Mouse (Mus musculus) heart, embryonic 11.5 days (tissue): ENCODE measurements at regions not wholly inside any gene's neighbourhood (a gene's known extent, or its start where the extent isn't known, plus 50 kb on each side); places are given as distances from the start of the nearest gene placed in this dataset.

Experiments
- ATAC-seq: fragments of 200-750 bp; cut with Nextera tagmentation; replicated peaks from 2 replicates; pipeline ENCODE4 v1.8.0; 2017; ENCODE audit warnings: moderate library complexity; ENCODE audit not compliant: insufficient number of reproducible peaks, low FRiP score, low TSS enrichment
- H3K27ac ChIP-seq: fragments of 300-500 bp; sonication (generic); 2 replicates; pipeline ENCODE4 v1.5.1; 2014; ENCODE audit warnings: mild to moderate bottlenecking, low read depth, low read length
- H3K27me3 ChIP-seq: fragments of 300-500 bp; sonication (generic); 2 replicates; pipeline ENCODE4 v1.6.1; 2014; ENCODE audit warnings: mild to moderate bottlenecking, low read length, mixed read lengths; ENCODE audit not compliant: control insufficient read depth, insufficient read depth
- H3K36me3 ChIP-seq: fragments of 300-500 bp; sonication (generic); 2 replicates; pipeline ENCODE4 v1.6.1; 2014; ENCODE audit warnings: mild to moderate bottlenecking, low read length, moderate library complexity, mixed read lengths; ENCODE audit not compliant: control insufficient read depth, insufficient read depth
- H3K4me1 ChIP-seq: fragments of 300-500 bp; sonication (generic); 2 replicates; pipeline ENCODE4 v1.6.1; 2014; ENCODE audit warnings: low read length; ENCODE audit not compliant: control insufficient read depth, insufficient read depth
- H3K4me2 ChIP-seq: fragments of 300-500 bp; sonication (generic); 2 replicates; pipeline ENCODE4 v1.6.1; 2014; ENCODE audit warnings: mild to moderate bottlenecking, moderate library complexity
- H3K4me3 ChIP-seq: fragments of 300-500 bp; sonication (generic); 2 replicates; pipeline ENCODE4 v1.5.1; 2014; ENCODE audit warnings: low read depth, low read length
- H3K9ac ChIP-seq: fragments of 300-500 bp; sonication (generic); 2 replicates; pipeline ENCODE4 v1.6.1; 2014; ENCODE audit warnings: mild to moderate bottlenecking, low read depth, low read length, moderate library complexity
- H3K9me3 ChIP-seq: fragments of 300-500 bp; sonication (generic); replicated peaks from 2 replicates; pipeline ENCODE4 v1.6.1; 2016; ENCODE audit warnings: low read length; ENCODE audit not compliant: control insufficient read depth
- WGBS: fragments of 180-500 bp; shearing (Covaris S2); extraction: QIAGEN DNeasy Blood & Tissue Kit; methylation state at CpG from one replicate; pipeline ENCODE4 v1.1.7; 2014; ENCODE audit not compliant: insufficient replicate concordance; 5-methylcytosine and 5-hydroxymethylcytosine counted together

DNA sequence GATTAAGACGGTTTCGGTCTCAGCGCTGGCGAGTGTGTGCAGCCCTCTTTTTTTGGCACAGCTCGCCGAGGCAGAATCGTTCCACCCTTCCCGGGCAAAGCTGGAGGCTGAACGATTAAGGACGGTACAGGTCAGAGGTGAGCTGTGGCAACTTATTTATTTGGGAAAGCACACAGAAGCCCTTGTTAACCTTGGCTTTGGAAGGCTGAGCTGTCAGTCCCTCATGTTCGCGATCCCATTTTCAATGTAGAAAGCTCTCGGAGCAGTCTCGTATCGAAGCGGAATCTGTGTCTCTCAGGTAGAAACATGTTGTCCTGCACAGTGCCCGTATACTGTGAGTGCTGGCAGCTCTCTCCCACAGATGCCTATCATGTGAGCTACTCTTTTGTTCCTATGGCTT is 280.2 kb downstream of the Klf5 start:
- Histone ChIP-seq H3K9me3 (no peaks in the 10 kb centered on the region), H3K4me3 (no peak overlapping the region), H3K9ac (no peak overlapping the region), H3K4me1 (peaks cover 3% of the 10 kb centered on the region; the same call in 1 of the 2 replicates), H3K27ac (no peak overlapping the region), H3K4me2 (peak overlapping the region; percentile 40; the same call in 1 of the 2 replicates), H3K27me3 (no peaks in the 10 kb centered on the region), H3K36me3 (no peaks in the 10 kb centered on the region)
- 74% methylated on average over 17 of the region's 17 CpGs for WGBS
- ATAC-seq = no peak

GRCm38 (mm10) chr14:99579271-99579759 is 280.8 kb downstream of the Klf5 start:
- Histone ChIP-seq H3K4me1 (peaks cover 3% of the 10 kb centered on the region; the same call in 1 of the 2 replicates), H3K27me3 (no peaks in the 10 kb centered on the region), H3K4me2 (peak overlapping the region; percentile 40), H3K4me3 (no peak overlapping the region), H3K27ac (no peak overlapping the region), H3K36me3 (no peaks in the 10 kb centered on the region), H3K9me3 (no peaks in the 10 kb centered on the region), H3K9ac (no peak overlapping the region)
- 26% methylated on average over 10 of the region's 10 CpGs for WGBS
- ATAC-seq = no peak

DNA sequence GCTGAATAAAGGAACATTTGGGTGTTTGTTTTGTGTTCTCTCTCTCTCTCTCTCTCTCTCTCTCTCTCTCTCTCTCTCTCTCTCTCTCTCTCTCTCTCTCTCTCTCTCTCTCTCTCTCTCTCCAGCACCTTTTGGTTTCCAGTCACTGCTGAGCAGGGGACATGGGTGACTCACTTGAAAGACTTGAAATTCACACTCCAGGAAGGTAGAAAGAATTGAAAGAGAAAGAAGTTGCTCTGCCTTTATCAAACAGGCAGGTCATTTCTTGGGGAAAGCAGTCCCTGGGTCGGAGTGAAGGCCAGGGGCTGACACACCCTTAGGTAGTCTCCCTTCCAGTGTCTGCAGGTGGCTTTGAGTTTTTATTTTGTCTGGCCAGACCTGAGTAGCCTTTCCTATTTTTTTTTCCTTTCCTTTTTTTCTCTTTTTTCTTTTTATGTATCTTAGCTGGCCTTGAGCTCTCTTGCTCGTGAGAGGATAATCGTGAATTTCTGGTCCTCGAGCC is 281.3 kb downstream of the Klf5 start:
- Histone ChIP-seq H3K4me3 (no peak overlapping the region), H3K9me3 (no peaks in the 10 kb centered on the region), H3K9ac (no peak overlapping the region), H3K27me3 (no peaks in the 10 kb centered on the region), H3K27ac (no peak overlapping the region), H3K4me2 (no peak overlapping the region), H3K36me3 (no peaks in the 10 kb centered on the region), H3K4me1 (peaks cover 6% of the 10 kb centered on the region; the same call in 1 of the 2 replicates)
- 70% methylated on average over 4 of the region's 4 CpGs for WGBS
- no peak for ATAC-seq

- Histone ChIP-seq H3K9ac (no peak overlapping the region), H3K4me3 (no peak overlapping the region), H3K36me3 (no peaks in the 10 kb centered on the region), H3K4me2 (no peak overlapping the region; the same call in 1 of the 2 replicates), H3K4me1 (peaks cover 5% of the 10 kb centered on the region; the same call in 1 of the 2 replicates), H3K27me3 (no peaks in the 10 kb centered on the region), H3K27ac (no peak overlapping the region), H3K9me3 (no peaks in the 10 kb centered on the region)
- WGBS = 30% methylated on average over 7 of the region's 7 CpGs
- ATAC-seq = no peak
Measured at GRCm38 (mm10) chr14:99584144-99584543, 285.7 kb downstream of the Klf5 start.

DNA sequence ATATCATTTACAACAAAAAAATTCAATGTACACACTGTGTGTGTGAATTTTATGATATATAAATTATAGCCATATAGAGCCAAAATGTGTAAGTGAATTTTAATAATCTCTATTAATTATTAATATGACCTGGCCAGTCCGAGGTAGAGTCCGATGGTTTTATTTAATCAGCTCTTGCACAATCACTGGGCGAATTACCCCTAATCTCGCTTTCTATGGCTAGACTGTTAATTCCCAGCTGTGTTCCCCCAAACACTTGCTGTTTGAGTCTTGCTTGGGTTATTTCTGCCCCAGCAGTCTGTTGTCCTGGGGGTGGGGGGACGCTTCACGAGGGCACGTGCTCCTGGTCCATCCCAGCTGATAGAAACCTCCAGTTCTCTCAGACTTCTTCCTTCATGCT is 287.5 kb downstream of the Klf5 start:
- no peak overlapping the region for H3K4me2 ChIP-seq
- WGBS = 89% methylated on average over 7 of the region's 7 CpGs
- no peak overlapping the region for H3K4me3 ChIP-seq
- no peak for ATAC-seq
- H3K9ac ChIP-seq = no peak overlapping the region
- no peaks in the 10 kb centered on the region for H3K9me3 ChIP-seq
- no peaks in the 10 kb centered on the region for H3K36me3 ChIP-seq
- H3K27ac ChIP-seq = no peak overlapping the region
- H3K27me3 ChIP-seq = no peaks in the 10 kb centered on the region
- 0 out of 2 replicates have a peak, but pooled peaks cover 3% of the 10 kb centered on the region for H3K4me1 ChIP-seq

- no peak overlapping the region for H3K4me3 ChIP-seq
- no peaks in the 10 kb centered on the region for H3K27me3 ChIP-seq
- H3K27ac ChIP-seq = no peak overlapping the region
- H3K36me3 ChIP-seq = no peaks in the 10 kb centered on the region
- H3K9ac ChIP-seq = no peak overlapping the region
- H3K9me3 ChIP-seq = no peaks in the 10 kb centered on the region
- ATAC-seq = no peak
- no peaks in the 10 kb centered on the region for H3K4me1 ChIP-seq
- WGBS = 52% methylated on average over 13 of the region's 13 CpGs
- no peak overlapping the region for H3K4me2 ChIP-seq
Measured at GRCm38 (mm10) chr14:99590854-99591470, 292.5 kb downstream of the Klf5 start.

DNA sequence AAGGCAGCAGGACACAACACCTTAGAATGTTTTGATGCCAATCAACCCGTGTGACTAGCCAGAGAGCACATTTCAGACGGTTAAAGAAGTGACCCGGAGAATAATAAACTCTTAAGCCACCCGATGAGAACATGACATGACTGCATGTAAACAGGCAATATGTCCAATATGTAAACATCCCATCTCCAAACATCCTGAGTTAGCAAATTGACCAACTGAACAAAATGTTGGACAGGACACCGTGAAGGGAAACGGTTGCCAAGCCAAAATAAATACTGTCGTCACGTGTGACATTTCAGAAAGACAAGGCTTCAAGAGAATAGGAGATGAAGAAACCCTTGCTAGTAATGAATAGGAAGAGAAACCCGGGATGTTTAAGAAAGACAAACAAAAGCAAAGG is 294.4 kb downstream of the Klf5 start:
- ATAC-seq = no peak
- Histone ChIP-seq H3K9me3 (no peaks in the 10 kb centered on the region), H3K27ac (no peak overlapping the region), H3K36me3 (no peaks in the 10 kb centered on the region), H3K4me3 (no peak overlapping the region), H3K9ac (no peak overlapping the region), H3K27me3 (no peaks in the 10 kb centered on the region), H3K4me1 (no peaks in the 10 kb centered on the region), H3K4me2 (no peak overlapping the region)
- WGBS = 63% methylated on average over 9 of the region's 9 CpGs

DNA sequence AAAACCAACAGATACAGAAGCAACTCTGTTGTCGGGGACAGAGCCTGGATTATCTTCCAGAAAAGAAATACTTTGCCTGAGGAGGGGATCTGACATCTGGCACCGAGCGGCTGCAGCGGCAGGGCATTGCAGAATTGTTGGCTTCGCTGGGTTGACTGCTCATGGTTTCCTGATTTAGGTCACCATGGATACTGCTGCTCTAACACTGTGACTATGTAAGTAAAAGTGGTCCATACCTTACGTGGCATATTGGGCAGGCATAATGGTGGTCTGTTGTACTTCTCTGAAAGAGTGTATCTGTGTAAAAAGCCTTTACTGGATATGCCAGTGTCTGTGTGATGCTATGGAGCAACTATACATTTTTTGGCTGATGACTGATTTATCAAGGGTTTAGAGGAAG is 295.4 kb downstream of the Klf5 start:
- H3K9ac ChIP-seq = no peak overlapping the region
- no peaks in the 10 kb centered on the region for H3K9me3 ChIP-seq
- no peak for ATAC-seq
- no peak overlapping the region for H3K27ac ChIP-seq
- H3K4me3 ChIP-seq = no peak overlapping the region
- H3K36me3 ChIP-seq = no peaks in the 10 kb centered on the region
- H3K4me1 ChIP-seq = no peaks in the 10 kb centered on the region
- 66% methylated on average over 6 of the region's 6 CpGs for WGBS
- H3K4me2 ChIP-seq = no peak overlapping the region
- no peaks in the 10 kb centered on the region for H3K27me3 ChIP-seq

- no peak overlapping the region for H3K4me3 ChIP-seq
- H3K9ac ChIP-seq = no peak overlapping the region
- no peak overlapping the region for H3K4me2 ChIP-seq
- H3K27ac ChIP-seq = no peak overlapping the region
- no peaks in the 10 kb centered on the region for H3K4me1 ChIP-seq
- H3K9me3 ChIP-seq = no peaks in the 10 kb centered on the region
- WGBS = 84% methylated on average over 5 of the region's 5 CpGs
- ATAC-seq = no peak
- H3K36me3 ChIP-seq = no peaks in the 10 kb centered on the region
- no peaks in the 10 kb centered on the region for H3K27me3 ChIP-seq
Measured at GRCm38 (mm10) chr14:99601900-99602299, 303.4 kb downstream of the Klf5 start.
